Mouse (Mus musculus) lung, embryonic 14.5 days (tissue): ENCODE measurements around the gene Nrg3. TPM values are rescaled to one million over a fixed set of nuclear protein-coding genes. Genes with fewer than 3 reads are reported as not detected.

ENCODE experiments used
- ATAC-seq: fragments of 200-750 bp; cut with Nextera tagmentation; 2 replicates; pipeline ENCODE4 v1.8.0; 2017; ENCODE audit warnings: mild to moderate bottlenecking, moderate TSS enrichment, moderate library complexity; ENCODE audit not compliant: insufficient read depth
- DNase-seq: peaks from one replicate; pipeline ENCODE4 v3.0.0-alpha.2; 2015
- H3K27ac ChIP-seq: fragments of 300-500 bp; sonication (generic); 2 replicates; pipeline ENCODE4 v1.5.1; 2014; ENCODE audit warnings: low read depth, mild to moderate bottlenecking, moderate library complexity
- H3K27me3 ChIP-seq: fragments of 300-500 bp; sonication (generic); 2 replicates; pipeline ENCODE4 v1.6.1; 2014; ENCODE audit warnings: low read length, control low read depth; ENCODE audit not compliant: insufficient read depth
- H3K36me3 ChIP-seq: fragments of 300-500 bp; sonication (generic); 2 replicates; pipeline ENCODE4 v1.6.1; 2014; ENCODE audit warnings: control low read depth; ENCODE audit not compliant: insufficient read depth
- H3K4me1 ChIP-seq: fragments of 300-500 bp; sonication (generic); 2 replicates; pipeline ENCODE4 v1.6.1; 2014; ENCODE audit warnings: antibody characterized with exemption, control low read depth; ENCODE audit not compliant: insufficient read depth
- H3K4me2 ChIP-seq: fragments of 300-500 bp; sonication (generic); 2 replicates; pipeline ENCODE4 v1.6.1; 2014; ENCODE audit warnings: mild to moderate bottlenecking
- H3K4me3 ChIP-seq: fragments of 300-500 bp; sonication (generic); 2 replicates; pipeline ENCODE4 v1.5.1; 2014; ENCODE audit warnings: low read depth, low read length
- H3K9ac ChIP-seq: fragments of 300-500 bp; sonication (generic); 2 replicates; pipeline ENCODE4 v1.6.1; 2014
- H3K9me3 ChIP-seq: fragments of 300-500 bp; sonication (generic); 2 replicates; pipeline ENCODE4 v1.6.1; 2016; ENCODE audit warnings: low read depth, low read length, control low read depth
- CTCF ChIP-seq: IDR thresholded peaks from 2 replicates; pipeline ENCODE4 v1.5.1; 2016; ENCODE audit warnings: antibody characterized with exemption, low read depth
- WGBS: fragments of 180-500 bp; shearing (Covaris S2); extraction: QIAGEN DNeasy Blood & Tissue Kit; methylation state at CpG from one replicate; pipeline ENCODE4 v1.1.7; 2014; 5-methylcytosine and 5-hydroxymethylcytosine counted together
- polyA plus RNA-seq: library from polyadenylated mRNA; unstranded; fragments of >200 nt; fragmentation: Nextera tagmentation; extraction: Ambion mirVana; gene quantifications from 2 replicates; pipeline ENCODE4 v1.2.1, GENCODE M21; 2014

Nrg3 gene
- polyA plus RNA-seq, 1 experiment from 2014 or later: not detected

- no peaks in the 10 kb centered on the region for H3K9me3 ChIP-seq
- DNase-seq: no peak
- no peak overlapping the region for H3K4me2 ChIP-seq
- no peak overlapping the region for H3K4me3 ChIP-seq
- WGBS: 77% methylated on average over 4 of the region's 4 CpGs
- no peak for TF ChIP-seq CTCF
- no peak overlapping the region for H3K9ac ChIP-seq
- H3K27ac ChIP-seq: no peak overlapping the region
- H3K27me3 ChIP-seq: no peaks in the 10 kb centered on the region
- H3K4me1 ChIP-seq: no peaks in the 10 kb centered on the region
- no peak for ATAC-seq
- H3K36me3 ChIP-seq: no peaks in the 10 kb centered on the region
These were observed 637.9 kb downstream of the Nrg3 start for GRCm38 (mm10) chr14:38835006-38835405.

GRCm38 (mm10) chr14:38824891-38825290 is 648.0 kb downstream of the Nrg3 start:
- no peak overlapping the region for H3K4me3 ChIP-seq
- no peaks in the 10 kb centered on the region for H3K36me3 ChIP-seq
- no peaks in the 10 kb centered on the region for H3K4me1 ChIP-seq
- H3K9me3 ChIP-seq: no peaks in the 10 kb centered on the region
- DNase-seq (no peak), ATAC-seq (no peak)
- H3K9ac ChIP-seq: no peak overlapping the region
- H3K4me2 ChIP-seq: no peak overlapping the region
- WGBS: 86% methylated on average over 1 of the region's 1 CpGs
- TF ChIP-seq CTCF: no peak
- no peak overlapping the region for H3K27ac ChIP-seq
- no peaks in the 10 kb centered on the region for H3K27me3 ChIP-seq

GRCm38 (mm10) chr14:38797027-38797426 is 675.9 kb downstream of the Nrg3 start:
- TF ChIP-seq CTCF: no peak
- H3K27ac ChIP-seq: no peak overlapping the region
- 64% methylated on average over 3 of the region's 3 CpGs for WGBS
- DNase-seq: no peak
- no peaks in the 10 kb centered on the region for H3K4me1 ChIP-seq
- no peaks in the 10 kb centered on the region for H3K9me3 ChIP-seq
- no peaks in the 10 kb centered on the region for H3K36me3 ChIP-seq
- H3K4me3 ChIP-seq: no peak overlapping the region
- no peak overlapping the region for H3K9ac ChIP-seq
- H3K27me3 ChIP-seq: no peaks in the 10 kb centered on the region
- ATAC-seq: no peak
- no peak overlapping the region for H3K4me2 ChIP-seq

- no peak overlapping the region for H3K27ac ChIP-seq
- H3K36me3 ChIP-seq: no peaks in the 10 kb centered on the region
- H3K27me3 ChIP-seq: no peaks in the 10 kb centered on the region
- DNase-seq: no peak
- no peak overlapping the region for H3K4me2 ChIP-seq
- ATAC-seq: no peak
- no peaks in the 10 kb centered on the region for H3K4me1 ChIP-seq
- TF ChIP-seq CTCF: no peak
- no peaks in the 10 kb centered on the region for H3K9me3 ChIP-seq
- H3K9ac ChIP-seq: no peak overlapping the region
- WGBS: 80% methylated on average over 5 of the region's 5 CpGs
- H3K4me3 ChIP-seq: no peak overlapping the region
These were observed 697.4 kb downstream of the Nrg3 start for GRCm38 (mm10) chr14:38775291-38776116.

GRCm38 (mm10) chr14:38774811-38775210 is 698.1 kb downstream of the Nrg3 start:
- Histone ChIP-seq H3K4me2 (no peak overlapping the region), H3K9ac (no peak overlapping the region), H3K27ac (no peak overlapping the region), H3K36me3 (no peaks in the 10 kb centered on the region), H3K4me1 (no peaks in the 10 kb centered on the region), H3K27me3 (no peaks in the 10 kb centered on the region), H3K9me3 (no peaks in the 10 kb centered on the region), H3K4me3 (no peak overlapping the region)
- WGBS: 84% methylated on average over 1 of the region's 1 CpGs
- ATAC-seq: no peak
- peak; percentile 50 for DNase-seq
- no peak for TF ChIP-seq CTCF

- no peak overlapping the region for H3K27ac ChIP-seq
- DNase-seq (no peak), ATAC-seq (no peak)
- no peaks in the 10 kb centered on the region for H3K36me3 ChIP-seq
- H3K27me3 ChIP-seq: no peaks in the 10 kb centered on the region
- no peak overlapping the region for H3K9ac ChIP-seq
- no peaks in the 10 kb centered on the region for H3K4me1 ChIP-seq
- no peak for TF ChIP-seq CTCF
- no peak overlapping the region for H3K4me3 ChIP-seq
- H3K4me2 ChIP-seq: no peak overlapping the region
- no peaks in the 10 kb centered on the region for H3K9me3 ChIP-seq
These were observed 742.4 kb downstream of the Nrg3 start for GRCm38 (mm10) chr14:38730465-38730864.

- 56% methylated on average over 4 of the region's 4 CpGs for WGBS
- H3K4me3 ChIP-seq: no peak overlapping the region
- DNase-seq: no peak
These were observed 769.0 kb downstream of the Nrg3 start for GRCm38 (mm10) chr14:38703894-38704293.

More at GRCm38 (mm10) chr14:38703894-38704293, 769.0 kb downstream of the Nrg3 start:
- no peak for TF ChIP-seq CTCF
- no peak overlapping the region for H3K27ac ChIP-seq
- no peaks in the 10 kb centered on the region for H3K4me1 ChIP-seq
- no peak overlapping the region for H3K4me2 ChIP-seq
- no peak for ATAC-seq
- no peaks in the 10 kb centered on the region for H3K9me3 ChIP-seq
- no peaks in the 10 kb centered on the region for H3K36me3 ChIP-seq
- H3K27me3 ChIP-seq: no peaks in the 10 kb centered on the region
- H3K9ac ChIP-seq: no peak overlapping the region
